Mouse (Mus musculus): Measurements from ENCODE around the gene Pfdn5. TPM values are rescaled to one million over a fixed set of nuclear protein-coding genes. Genes with fewer than 3 reads are reported as not detected.

Gene Pfdn5
- polyA plus RNA-seq, 2 experiments, result 331 to 527 TPM

DNA sequence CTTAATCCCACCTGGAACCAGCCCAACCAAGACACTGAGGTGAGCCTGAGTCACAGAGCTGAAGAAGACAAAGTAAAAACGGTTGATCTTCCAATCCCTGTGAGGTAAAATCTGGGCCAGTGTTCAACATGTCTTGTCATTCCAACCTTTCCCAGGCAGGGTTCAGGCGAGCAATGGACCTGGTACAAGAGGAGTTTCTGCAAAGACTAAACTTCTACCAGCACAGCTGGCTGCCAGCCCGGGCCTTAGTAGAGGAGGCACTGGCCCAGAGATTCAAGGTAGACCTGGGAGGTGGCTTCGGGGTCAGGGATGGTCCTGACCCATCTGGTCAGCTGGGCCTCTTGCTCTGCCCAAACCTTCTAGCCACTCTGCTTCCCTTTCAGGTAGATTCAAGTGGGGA is 11.0 kb downstream of the Pfdn5 start:
- no peak for ATAC-seq (ENCODE audit: low FRiP score, low read depth)
- peaks cover 76% of the 10 kb centered on the region for H3K36me3 ChIP-seq (ENCODE audit: control insufficient read depth, insufficient read depth, low read length)
- no peak for DNase-seq (ENCODE audit: low spot score)

DNA sequence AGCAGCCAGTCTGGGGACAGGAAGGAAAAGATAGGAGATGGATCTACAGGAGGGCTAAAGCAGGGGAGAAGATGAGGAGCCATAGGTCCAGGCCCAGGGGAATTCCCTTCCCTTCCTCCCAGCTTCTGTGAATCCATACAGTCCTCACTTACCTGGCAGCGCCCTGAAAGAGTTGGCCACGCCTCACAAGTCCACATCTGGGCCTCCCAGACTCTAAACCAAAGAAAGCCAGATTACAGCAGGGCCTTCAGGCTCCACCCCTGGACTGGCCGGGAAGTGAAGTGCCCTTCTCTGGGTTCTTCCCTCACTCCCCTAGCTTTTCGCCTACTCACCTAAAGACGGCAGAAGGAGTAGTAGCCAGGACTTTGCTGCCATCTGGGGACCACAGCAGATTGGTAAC is 13.7 kb downstream of the Pfdn5 start:
- H3K4me2 ChIP-seq (replicated peaks; ENCODE audit: low read depth, low read length, severe bottlenecking), result no peak overlapping the region
- WGBS, result 55% methylated on average over 5 of the region's 5 CpGs
- TF ChIP-seq POLR2A (IDR thresholded peaks at IDR 0.05; ENCODE audit: borderline replicate concordance, extremely low read depth, insufficient read depth, insufficient read length), result no peak
- no peaks in the 10 kb centered on the region for H3K27me3 ChIP-seq (ENCODE audit: control insufficient read depth, insufficient read depth, low read length)
- no peaks in the 10 kb centered on the region for H3K9me3 ChIP-seq (ENCODE audit: control insufficient read depth, low read length)
- no peak overlapping the region for H3K4me3 ChIP-seq (replicated peaks; ENCODE audit: low read length)
- H3K36me3 ChIP-seq (ENCODE audit: control insufficient read depth, insufficient read depth, low read length), result peaks cover 75% of the 10 kb centered on the region
- no peaks in the 10 kb centered on the region for H3K4me1 ChIP-seq (ENCODE audit: control insufficient read depth, insufficient read depth, low read length)
- no peak overlapping the region for H3K27ac ChIP-seq (replicated peaks; ENCODE audit: low read depth, low read length)
- H3K9ac ChIP-seq (ENCODE audit: low read depth, low read length, severe bottlenecking), result no peak overlapping the region
- ATAC-seq (ENCODE audit: low FRiP score, low read depth) (no peak), DNase-seq (ENCODE audit: low spot score) (no peak)

More for the DNA sequence above, 11.0 kb downstream of the Pfdn5 start:
- H3K4me3 ChIP-seq (replicated peaks; ENCODE audit: low read length), result no peak overlapping the region
- no peak overlapping the region for H3K4me2 ChIP-seq (replicated peaks; ENCODE audit: low read depth, low read length, severe bottlenecking)
- 78% methylated on average over 4 of the region's 4 CpGs for WGBS
- no peak overlapping the region for H3K9ac ChIP-seq (ENCODE audit: low read depth, low read length, severe bottlenecking)
- H3K27me3 ChIP-seq (ENCODE audit: control insufficient read depth, insufficient read depth, low read length), result no peaks in the 10 kb centered on the region
- no peak for TF ChIP-seq POLR2A (IDR thresholded peaks at IDR 0.05; ENCODE audit: borderline replicate concordance, extremely low read depth, insufficient read depth, insufficient read length)
- no peaks in the 10 kb centered on the region for H3K9me3 ChIP-seq (ENCODE audit: control insufficient read depth, low read length)
- H3K4me1 ChIP-seq (ENCODE audit: control insufficient read depth, insufficient read depth, low read length), result peaks cover 6% of the 10 kb centered on the region
- H3K27ac ChIP-seq (replicated peaks; ENCODE audit: low read depth, low read length), result no peak overlapping the region

DNA sequence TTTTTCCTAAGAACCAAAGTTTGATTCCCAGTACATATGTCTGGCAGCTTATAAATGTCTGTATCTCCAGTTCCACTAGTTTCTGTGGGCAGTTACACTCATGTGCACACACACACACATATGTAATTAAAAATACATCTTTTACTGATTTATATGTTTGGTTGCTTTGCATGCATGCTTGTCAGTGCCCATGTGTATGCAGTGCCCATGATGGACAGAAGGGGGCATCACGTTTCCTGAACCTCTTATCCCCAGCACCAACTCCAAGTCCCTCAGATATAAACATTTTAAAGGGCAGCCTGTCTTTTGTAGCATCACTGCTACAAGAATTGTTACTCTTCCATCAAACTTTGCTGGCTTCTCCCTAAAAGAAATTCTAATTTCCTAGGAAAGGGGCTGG is 15.7 kb downstream of the Pfdn5 start:
- no peak for TF ChIP-seq POLR2A (IDR thresholded peaks at IDR 0.05; ENCODE audit: borderline replicate concordance, extremely low read depth, insufficient read depth, insufficient read length)
- H3K4me2 ChIP-seq (replicated peaks; ENCODE audit: low read depth, low read length, severe bottlenecking), result no peak overlapping the region
- no peak for ATAC-seq (ENCODE audit: low FRiP score, low read depth)
- no peak overlapping the region for H3K4me3 ChIP-seq (replicated peaks; ENCODE audit: low read length)
- H3K9ac ChIP-seq (ENCODE audit: low read depth, low read length, severe bottlenecking), result no peak overlapping the region
- 6% methylated on average over 1 of the region's 1 CpGs for WGBS
- H3K36me3 ChIP-seq (ENCODE audit: control insufficient read depth, insufficient read depth, low read length), result peaks cover 76% of the 10 kb centered on the region
- no peaks in the 10 kb centered on the region for H3K9me3 ChIP-seq (ENCODE audit: control insufficient read depth, low read length)
- DNase-seq (ENCODE audit: low spot score), result peak; percentile 42
- no peaks in the 10 kb centered on the region for H3K4me1 ChIP-seq (ENCODE audit: control insufficient read depth, insufficient read depth, low read length)
- no peaks in the 10 kb centered on the region for H3K27me3 ChIP-seq (ENCODE audit: control insufficient read depth, insufficient read depth, low read length)
- no peak overlapping the region for H3K27ac ChIP-seq (replicated peaks; ENCODE audit: low read depth, low read length)

DNA sequence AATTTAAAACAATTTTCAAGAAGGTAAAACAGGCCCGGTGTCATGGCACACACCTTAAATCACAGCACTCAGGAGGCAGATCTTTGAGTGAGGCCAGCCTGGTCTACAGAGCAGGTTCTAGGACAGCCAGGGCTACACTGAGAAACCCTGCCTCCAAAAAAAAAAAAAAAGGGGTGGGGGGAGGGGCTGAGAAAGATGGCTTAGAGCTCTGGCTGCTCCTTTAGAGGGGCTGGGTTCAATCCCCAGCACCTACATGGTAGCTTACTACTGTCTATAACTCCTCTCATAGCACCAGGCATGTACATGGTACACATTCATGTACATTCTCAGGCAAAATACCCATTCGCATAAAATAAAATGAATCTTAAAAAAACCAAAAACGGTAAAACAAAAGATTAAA is 18.6 kb downstream of the Pfdn5 start:
- Histone ChIP-seq H3K4me1 (ENCODE audit: control insufficient read depth, insufficient read depth, low read length) (no peaks in the 10 kb centered on the region), H3K36me3 (ENCODE audit: control insufficient read depth, insufficient read depth, low read length) (peaks cover 53% of the 10 kb centered on the region), H3K4me3 (replicated peaks; ENCODE audit: low read length) (no peak overlapping the region), H3K27me3 (ENCODE audit: control insufficient read depth, insufficient read depth, low read length) (no peaks in the 10 kb centered on the region), H3K4me2 (replicated peaks; ENCODE audit: low read depth, low read length, severe bottlenecking) (no peak overlapping the region), H3K9ac (ENCODE audit: low read depth, low read length, severe bottlenecking) (no peak overlapping the region), H3K27ac (replicated peaks; ENCODE audit: low read depth, low read length) (no peak overlapping the region), H3K9me3 (ENCODE audit: control insufficient read depth, low read length) (no peaks in the 10 kb centered on the region)
- ATAC-seq (ENCODE audit: low FRiP score, low read depth), result no peak
- 94% methylated on average over 3 of the region's 3 CpGs for WGBS
- TF ChIP-seq POLR2A (IDR thresholded peaks at IDR 0.05; ENCODE audit: borderline replicate concordance, extremely low read depth, insufficient read depth, insufficient read length), result no peak
- DNase-seq (ENCODE audit: low spot score), result no peak

DNA sequence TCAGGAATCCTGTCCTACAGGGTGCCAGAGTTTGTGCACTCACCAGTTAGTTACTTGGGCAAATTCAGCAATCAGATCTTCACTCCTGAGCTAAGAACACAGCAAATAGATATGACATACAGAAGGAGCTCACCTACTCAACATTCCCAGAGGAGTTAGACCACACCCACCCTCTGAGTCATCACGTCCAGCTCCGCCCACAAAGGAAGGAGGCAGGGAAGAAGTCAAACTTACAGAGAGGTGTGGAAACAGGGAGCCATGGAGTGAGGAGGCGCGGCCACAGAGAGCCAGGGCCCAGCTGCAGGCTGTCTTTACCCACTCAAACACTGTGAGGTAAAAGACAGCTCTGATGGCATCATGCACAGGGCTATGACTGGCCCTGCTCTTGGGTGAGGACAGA is 20.5 kb downstream of the Pfdn5 start:
- no peak overlapping the region for H3K27ac ChIP-seq (replicated peaks; ENCODE audit: low read depth, low read length)
- H3K4me2 ChIP-seq (replicated peaks; ENCODE audit: low read depth, low read length, severe bottlenecking), result no peak overlapping the region
- ATAC-seq (ENCODE audit: low FRiP score, low read depth) (no peak), DNase-seq (ENCODE audit: low spot score) (no peak)
- H3K9me3 ChIP-seq (ENCODE audit: control insufficient read depth, low read length), result no peaks in the 10 kb centered on the region
- H3K27me3 ChIP-seq (ENCODE audit: control insufficient read depth, insufficient read depth, low read length), result no peaks in the 10 kb centered on the region
- TF ChIP-seq POLR2A (IDR thresholded peaks at IDR 0.05; ENCODE audit: borderline replicate concordance, extremely low read depth, insufficient read depth, insufficient read length), result no peak
- no peak overlapping the region for H3K9ac ChIP-seq (ENCODE audit: low read depth, low read length, severe bottlenecking)
- H3K36me3 ChIP-seq (ENCODE audit: control insufficient read depth, insufficient read depth, low read length), result peaks cover 42% of the 10 kb centered on the region
- no peak overlapping the region for H3K4me3 ChIP-seq (replicated peaks; ENCODE audit: low read length)
- H3K4me1 ChIP-seq (ENCODE audit: control insufficient read depth, insufficient read depth, low read length), result 0 out of 2 replicates have a peak, but pooled peaks cover 5% of the 10 kb centered on the region
- WGBS, result 70% methylated on average over 4 of the region's 4 CpGs

Measured in limb, embryonic 14.5 days (tissue).